Mouse (Mus musculus) liver, embryonic 14.5 days (tissue): ENCODE results near the gene Pde4d.

Experiments
- CTCF ChIP-seq: IDR thresholded peaks from 2 replicates; pipeline ENCODE4 v1.5.1; 2016; ENCODE audit warnings: antibody characterized with exemption, low read depth, control low read depth
- EP300 ChIP-seq: IDR thresholded peaks from 2 replicates; pipeline ENCODE4 v1.6.1; 2016; ENCODE audit warnings: antibody characterized with exemption, low read depth

DNA sequence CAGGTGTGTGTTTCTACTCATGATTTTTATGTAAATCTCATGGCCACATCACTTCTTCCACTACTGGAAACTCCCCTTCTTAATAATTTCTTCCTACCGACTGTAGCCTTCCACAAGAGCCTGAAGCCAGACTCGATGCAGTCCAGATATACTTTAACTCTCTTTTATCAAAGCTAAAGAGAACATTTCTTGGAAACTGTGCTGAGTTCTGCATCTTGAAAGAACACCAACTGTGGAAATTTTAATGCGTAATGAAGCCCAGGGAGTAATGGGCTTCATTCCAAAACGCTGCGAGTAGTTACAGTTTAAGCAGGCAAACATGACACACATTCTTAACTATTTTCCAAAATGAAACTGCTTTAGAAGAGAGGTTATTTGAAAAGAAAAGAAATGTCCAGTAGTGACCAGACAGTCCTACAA is 92.6 kb downstream of the Pde4d start:
- TF ChIP-seq CTCF = no peak
- no peak for TF ChIP-seq EP300
